Mouse (Mus musculus) lung, embryonic 14.5 days (tissue): ENCODE measurements around the gene Gm5475. TPM values are rescaled to one million over a fixed set of nuclear protein-coding genes. Genes with fewer than 3 reads are reported as not detected.

Experiments
- ATAC-seq: fragments of 200-750 bp; cut with Nextera tagmentation; 2 replicates; pipeline ENCODE4 v1.8.0; 2017; ENCODE audit warnings: mild to moderate bottlenecking, moderate TSS enrichment, moderate library complexity; ENCODE audit not compliant: insufficient read depth
- DNase-seq: peaks from one replicate; pipeline ENCODE4 v3.0.0-alpha.2; 2015
- H3K27ac ChIP-seq: fragments of 300-500 bp; sonication (generic); 2 replicates; pipeline ENCODE4 v1.5.1; 2014; ENCODE audit warnings: low read depth, mild to moderate bottlenecking, moderate library complexity
- H3K27me3 ChIP-seq: fragments of 300-500 bp; sonication (generic); 2 replicates; pipeline ENCODE4 v1.6.1; 2014; ENCODE audit warnings: low read length, control low read depth; ENCODE audit not compliant: insufficient read depth
- H3K36me3 ChIP-seq: fragments of 300-500 bp; sonication (generic); 2 replicates; pipeline ENCODE4 v1.6.1; 2014; ENCODE audit warnings: control low read depth; ENCODE audit not compliant: insufficient read depth
- H3K4me1 ChIP-seq: fragments of 300-500 bp; sonication (generic); 2 replicates; pipeline ENCODE4 v1.6.1; 2014; ENCODE audit warnings: antibody characterized with exemption, control low read depth; ENCODE audit not compliant: insufficient read depth
- H3K4me2 ChIP-seq: fragments of 300-500 bp; sonication (generic); 2 replicates; pipeline ENCODE4 v1.6.1; 2014; ENCODE audit warnings: mild to moderate bottlenecking
- H3K4me3 ChIP-seq: fragments of 300-500 bp; sonication (generic); 2 replicates; pipeline ENCODE4 v1.5.1; 2014; ENCODE audit warnings: low read depth, low read length
- H3K9ac ChIP-seq: fragments of 300-500 bp; sonication (generic); 2 replicates; pipeline ENCODE4 v1.6.1; 2014
- H3K9me3 ChIP-seq: fragments of 300-500 bp; sonication (generic); 2 replicates; pipeline ENCODE4 v1.6.1; 2016; ENCODE audit warnings: low read depth, low read length, control low read depth
- CTCF ChIP-seq: IDR thresholded peaks from 2 replicates; pipeline ENCODE4 v1.5.1; 2016; ENCODE audit warnings: antibody characterized with exemption, low read depth
- WGBS: fragments of 180-500 bp; shearing (Covaris S2); extraction: QIAGEN DNeasy Blood & Tissue Kit; methylation state at CpG from one replicate; pipeline ENCODE4 v1.1.7; 2014; 5-methylcytosine and 5-hydroxymethylcytosine counted together
- polyA plus RNA-seq: library from polyadenylated mRNA; unstranded; fragments of >200 nt; fragmentation: Nextera tagmentation; extraction: Ambion mirVana; gene quantifications from 2 replicates; pipeline ENCODE4 v1.2.1, GENCODE M21; 2014

Gene Gm5475
- polyA plus RNA-seq, 1 experiment from 2014 or later: not detected

DNA sequence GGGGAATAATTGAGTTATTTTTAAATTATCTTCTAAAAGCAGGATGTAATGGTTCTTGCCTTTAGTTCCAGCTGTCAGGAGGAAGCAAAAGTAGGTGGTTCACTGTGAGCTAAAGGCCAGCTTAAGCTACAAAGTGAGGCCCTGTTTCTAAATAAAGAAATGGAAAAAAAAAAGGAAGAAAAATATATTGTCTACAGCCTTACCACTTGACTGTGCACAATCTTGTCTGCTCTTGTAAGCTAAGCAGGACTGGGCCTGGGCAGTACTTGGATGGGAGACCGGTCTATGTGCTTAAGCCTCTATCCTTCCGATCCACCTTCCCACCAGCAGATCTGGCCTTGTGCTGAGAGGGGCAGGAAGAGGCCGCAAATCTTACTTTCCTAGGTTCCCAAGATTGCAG lies 27.5 kb downstream of the Gm5475 start:
- Histone ChIP-seq H3K27me3 (no peaks in the 10 kb centered on the region), H3K4me3 (no peak overlapping the region), H3K4me2 (no peak overlapping the region), H3K9me3 (no peaks in the 10 kb centered on the region), H3K4me1 (no peaks in the 10 kb centered on the region), H3K27ac (no peak overlapping the region), H3K9ac (no peak overlapping the region), H3K36me3 (no peaks in the 10 kb centered on the region)
- DNase-seq: no peak
- no peak for TF ChIP-seq CTCF
- WGBS: 86% methylated on average over 3 of the region's 3 CpGs
- ATAC-seq: no peak

DNA sequence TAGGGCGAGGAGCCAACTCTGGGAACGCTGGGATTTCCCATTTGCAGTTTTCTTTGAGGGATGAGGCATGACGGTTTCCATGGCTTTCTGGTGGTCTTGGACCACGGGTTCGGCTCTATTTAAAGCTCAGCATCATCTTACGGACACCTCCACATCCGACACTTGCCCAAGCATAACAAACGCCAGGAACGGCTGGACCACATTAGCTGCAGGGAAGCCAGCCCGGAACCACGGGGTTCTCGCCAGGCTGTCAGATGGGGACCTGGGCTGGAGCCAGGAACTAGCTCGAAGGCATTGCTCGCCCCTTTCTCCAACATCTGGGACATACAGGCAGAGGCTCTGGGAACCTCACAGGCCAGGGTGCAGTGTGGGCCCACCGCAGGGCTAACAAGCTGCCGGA lies 29.3 kb downstream of the Gm5475 start:
- Histone ChIP-seq H3K4me3 (no peak overlapping the region), H3K9me3 (no peaks in the 10 kb centered on the region), H3K4me1 (no peaks in the 10 kb centered on the region), H3K27ac (no peak overlapping the region), H3K27me3 (no peaks in the 10 kb centered on the region), H3K36me3 (no peaks in the 10 kb centered on the region), H3K4me2 (no peak overlapping the region), H3K9ac (no peak overlapping the region)
- DNase-seq (peak; percentile 82), ATAC-seq (peak; percentile 56; the same call in 1 of the 2 replicates)
- no peak for TF ChIP-seq CTCF
- 37% methylated on average over 16 of the region's 16 CpGs for WGBS

DNA sequence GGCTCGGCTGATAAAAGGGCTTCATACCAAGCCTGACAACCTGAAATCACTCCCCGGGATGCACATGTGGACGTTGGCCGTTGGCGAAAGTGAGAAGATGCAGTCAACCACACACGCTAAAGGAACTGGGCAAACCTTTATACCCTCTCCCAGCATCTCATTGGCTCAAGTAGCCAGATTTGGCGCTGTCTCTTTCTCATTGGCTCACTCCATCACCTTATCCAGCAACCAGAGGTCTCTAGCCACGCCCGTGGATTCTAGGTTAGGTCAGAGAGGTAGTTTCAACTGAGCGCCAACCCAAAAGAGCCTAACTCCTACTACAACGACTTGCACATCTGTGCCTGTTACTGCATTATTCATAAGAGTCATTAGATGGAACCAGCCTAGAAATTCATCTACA lies 30.5 kb downstream of the Gm5475 start:
- H3K36me3 ChIP-seq: no peaks in the 10 kb centered on the region
- ATAC-seq (no peak), DNase-seq (no peak)
- no peak overlapping the region for H3K9ac ChIP-seq
- H3K4me1 ChIP-seq: no peaks in the 10 kb centered on the region
- no peaks in the 10 kb centered on the region for H3K27me3 ChIP-seq
- no peak overlapping the region for H3K4me2 ChIP-seq
- H3K27ac ChIP-seq: no peak overlapping the region
- no peaks in the 10 kb centered on the region for H3K9me3 ChIP-seq
- H3K4me3 ChIP-seq: no peak overlapping the region
- no peak for TF ChIP-seq CTCF
- WGBS: 71% methylated on average over 11 of the region's 11 CpGs

DNA sequence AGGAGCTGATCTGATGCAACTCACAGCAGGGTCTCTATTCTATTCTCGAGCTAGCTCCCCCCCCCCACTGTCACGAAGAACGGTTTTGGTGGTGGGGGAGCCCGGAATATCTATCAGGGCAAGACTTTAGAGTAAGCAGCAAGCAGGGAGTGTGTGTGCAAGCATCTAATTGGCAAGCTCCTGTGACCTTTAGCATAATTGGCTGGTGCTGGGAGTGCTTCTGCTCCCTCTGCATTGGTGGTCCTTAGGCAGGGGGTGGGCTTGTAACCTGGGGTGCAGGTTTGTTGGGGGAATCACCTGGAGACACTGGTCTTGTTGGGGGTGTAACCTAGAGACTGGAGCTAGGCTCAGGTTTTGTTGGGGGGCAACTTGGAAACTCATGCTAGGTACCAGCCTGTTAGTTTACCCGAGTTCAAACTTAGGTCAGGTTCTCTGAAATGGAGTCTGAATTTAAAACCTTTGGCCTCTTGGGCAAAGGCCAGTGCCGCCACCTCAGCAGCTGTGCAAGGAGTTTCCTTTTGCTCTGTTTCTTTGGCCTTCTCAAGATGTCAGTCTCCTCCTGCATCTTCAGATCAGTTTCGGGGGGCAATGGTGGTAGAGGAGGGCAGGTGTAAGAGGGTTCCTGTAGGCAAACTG lies 34.5 kb downstream of the Gm5475 start:
- TF ChIP-seq CTCF: no peak
- no peaks in the 10 kb centered on the region for H3K9me3 ChIP-seq
- no peaks in the 10 kb centered on the region for H3K4me1 ChIP-seq
- no peak overlapping the region for H3K27ac ChIP-seq
- no peak overlapping the region for H3K9ac ChIP-seq
- 69% methylated on average over 7 of the region's 7 CpGs for WGBS
- no peak overlapping the region for H3K4me2 ChIP-seq
- H3K36me3 ChIP-seq: no peaks in the 10 kb centered on the region
- H3K27me3 ChIP-seq: no peaks in the 10 kb centered on the region
- DNase-seq: no peak
- no peak overlapping the region for H3K4me3 ChIP-seq
- no peak for ATAC-seq

DNA sequence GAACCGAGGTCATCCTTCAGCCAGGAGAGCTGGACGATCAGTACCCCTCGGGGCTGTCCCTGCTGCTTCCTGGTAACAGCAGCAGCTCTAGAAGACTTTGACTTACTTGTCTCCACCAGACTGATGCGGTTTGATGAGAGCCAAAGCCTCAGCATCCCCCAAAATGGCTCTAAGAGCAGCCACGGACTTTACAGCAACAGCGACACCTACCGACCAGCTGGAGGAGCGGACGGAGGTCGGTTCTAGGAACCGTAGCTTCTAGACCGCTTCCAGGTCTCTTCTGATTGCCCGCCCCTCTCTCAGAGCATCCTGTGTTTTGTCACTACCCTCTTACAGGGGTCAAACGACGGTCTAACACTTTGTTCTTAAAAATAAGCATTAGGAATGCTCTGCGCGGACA lies 35.4 kb downstream of the Gm5475 start:
- Histone ChIP-seq H3K36me3 (no peaks in the 10 kb centered on the region), H3K27me3 (no peaks in the 10 kb centered on the region), H3K27ac (no peak overlapping the region), H3K9me3 (no peaks in the 10 kb centered on the region), H3K4me3 (no peak overlapping the region), H3K4me1 (no peaks in the 10 kb centered on the region), H3K9ac (no peak overlapping the region), H3K4me2 (no peak overlapping the region)
- DNase-seq (peak; percentile 93), ATAC-seq (peak; percentile 35; the same call in 1 of the 2 replicates)
- TF ChIP-seq CTCF: peak; percentile 93
- WGBS: 5% methylated on average over 17 of the region's 17 CpGs

DNA sequence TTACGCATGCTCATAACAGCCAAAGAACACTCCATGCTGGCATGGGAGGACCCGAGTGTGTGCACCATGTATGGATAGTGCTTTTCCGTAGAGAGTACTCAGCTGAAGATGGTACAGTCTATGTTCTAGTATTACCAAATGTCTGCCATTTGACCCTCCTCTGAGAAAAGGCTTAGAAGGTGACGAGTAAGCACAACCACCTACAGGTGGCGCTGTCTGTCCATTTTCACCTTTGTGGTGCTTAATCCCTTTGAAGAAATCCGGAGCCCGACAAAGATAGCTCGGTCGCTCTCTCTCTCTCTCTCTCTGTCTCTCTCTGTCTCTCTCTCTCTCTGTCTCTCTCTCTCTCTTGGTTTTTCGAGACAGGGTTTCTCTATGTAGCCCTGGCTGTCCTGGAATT lies 36.1 kb downstream of the Gm5475 start:
- Histone ChIP-seq H3K9ac (no peak overlapping the region), H3K27me3 (no peaks in the 10 kb centered on the region), H3K4me2 (no peak overlapping the region), H3K9me3 (no peaks in the 10 kb centered on the region), H3K4me1 (no peaks in the 10 kb centered on the region), H3K4me3 (no peak overlapping the region), H3K36me3 (no peaks in the 10 kb centered on the region), H3K27ac (no peak overlapping the region)
- WGBS: 39% methylated on average over 10 of the region's 10 CpGs
- DNase-seq (peak; percentile 81), ATAC-seq (no peak)
- TF ChIP-seq CTCF: peak; percentile 67

DNA sequence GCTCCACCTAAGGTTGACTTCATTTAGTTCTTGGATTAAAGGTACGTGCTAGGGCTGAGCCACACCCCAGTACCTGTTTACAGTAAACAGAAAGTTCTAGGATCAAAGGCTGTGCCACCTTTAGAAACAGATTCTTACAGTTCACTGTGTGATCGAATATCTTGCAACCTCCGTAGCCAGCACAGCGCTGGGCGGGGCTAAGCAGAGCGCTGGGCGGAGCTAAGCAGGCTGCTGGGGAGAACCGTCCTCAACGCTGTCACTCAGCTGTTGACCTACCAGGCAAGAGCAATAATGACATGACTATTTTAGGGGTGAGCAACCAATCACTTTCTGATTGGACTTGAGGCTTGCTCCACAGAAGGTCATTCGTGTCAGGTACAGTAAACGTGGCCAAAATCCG lies 39.0 kb downstream of the Gm5475 start:
- peak; percentile 54; the same call in 1 of the 2 replicates for ATAC-seq

DNA sequence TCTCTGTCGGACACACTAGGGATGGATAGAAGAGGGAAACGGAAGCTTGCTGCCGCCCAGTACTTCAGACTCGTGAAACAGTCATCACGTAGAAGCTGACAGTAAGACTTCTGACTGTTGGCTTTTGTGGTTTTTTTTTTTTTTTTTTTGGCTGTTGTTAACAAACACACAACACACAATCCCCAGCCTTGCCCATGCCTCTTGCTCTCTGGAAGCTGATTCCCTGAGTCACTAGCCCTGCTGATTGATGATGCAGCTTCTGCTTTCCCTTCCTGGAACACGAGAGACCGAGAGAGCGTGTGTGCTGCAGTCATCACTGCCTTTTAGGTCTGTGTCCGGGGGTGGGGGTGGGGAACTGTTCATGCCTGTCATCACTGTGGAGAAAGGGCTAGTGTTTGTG lies 39.7 kb downstream of the Gm5475 start:
- H3K27ac ChIP-seq: no peak overlapping the region
- 56% methylated on average over 9 of the region's 9 CpGs for WGBS
- DNase-seq (no peak), ATAC-seq (no peak)
- H3K27me3 ChIP-seq: no peaks in the 10 kb centered on the region
- H3K36me3 ChIP-seq: no peaks in the 10 kb centered on the region
- no peak overlapping the region for H3K4me2 ChIP-seq
- no peak overlapping the region for H3K9ac ChIP-seq
- no peak for TF ChIP-seq CTCF
- H3K4me3 ChIP-seq: no peak overlapping the region
- H3K9me3 ChIP-seq: no peaks in the 10 kb centered on the region
- no peaks in the 10 kb centered on the region for H3K4me1 ChIP-seq

More for the DNA sequence above, 39.0 kb downstream of the Gm5475 start:
- no peaks in the 10 kb centered on the region for H3K36me3 ChIP-seq
- H3K4me1 ChIP-seq: no peaks in the 10 kb centered on the region
- no peaks in the 10 kb centered on the region for H3K9me3 ChIP-seq
- 10% methylated on average over 12 of the region's 12 CpGs for WGBS
- H3K27me3 ChIP-seq: no peaks in the 10 kb centered on the region
- peak overlapping the region; percentile 49 for H3K4me2 ChIP-seq
- no peak overlapping the region for H3K27ac ChIP-seq
- DNase-seq: peak; percentile 63
- no peak overlapping the region for H3K9ac ChIP-seq
- H3K4me3 ChIP-seq: no peak overlapping the region
- TF ChIP-seq CTCF: no peak
